Mouse (Mus musculus): Measurements from ENCODE around the gene Mobp. TPM values are rescaled to one million over a fixed set of nuclear protein-coding genes. Genes with fewer than 3 reads are reported as not detected.

The Mobp gene
- total and polyA plus RNA-seq, 3 experiments: 0.17 TPM; not detected in 2

DNA sequence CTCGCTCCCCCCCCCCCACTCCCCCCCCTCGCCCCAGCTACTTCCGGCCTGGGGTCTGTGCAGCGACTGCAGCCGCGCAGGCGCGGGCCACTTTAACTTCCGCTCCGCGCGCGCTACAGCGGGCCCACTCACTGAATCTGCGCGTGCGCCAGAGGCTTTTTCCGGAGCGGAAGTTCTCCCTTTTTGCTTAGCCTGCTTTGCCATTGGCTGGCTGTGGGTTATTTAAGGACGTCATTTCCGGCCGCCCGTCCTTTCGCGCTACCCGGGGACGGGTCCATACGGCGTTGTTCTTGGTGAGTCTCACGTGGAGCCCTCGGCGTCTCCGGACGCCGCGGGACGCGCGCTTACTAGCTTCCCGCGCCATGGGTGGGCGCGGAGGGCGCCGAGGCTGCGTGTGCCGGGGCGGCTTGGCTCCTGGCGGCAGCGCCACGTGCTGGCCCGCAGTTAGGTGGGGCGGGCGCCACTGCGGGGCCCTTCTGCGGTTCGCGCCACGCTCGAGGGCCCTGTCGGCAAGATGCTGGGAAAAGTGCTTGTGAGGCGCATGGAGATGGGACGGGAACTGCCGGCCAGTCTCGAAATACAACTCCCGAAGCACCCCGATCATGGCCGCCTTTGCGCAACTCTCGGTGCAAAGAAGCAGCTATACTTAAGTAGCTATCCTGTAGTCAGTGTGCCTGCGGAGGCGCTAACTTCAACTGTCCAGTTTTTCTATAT, 21.8 kb upstream of the Mobp start, which contains the start of gene Rpsa:
Rpsa (plus strand) TSS at position 152 of the 714 bp plus-strand sequence.
- in situ Hi-C loops (cut with MboI; ENCODE audit: low pct_ligation_motif_present, low pct_unique_long_range_greater_than_20kb, low sequenced_read_pairs): no loop called here
- TF ChIP-seq USF1 (IDR thresholded peaks at IDR 0.05; ENCODE audit: low read depth, low read length) (no peak), MXI1 (IDR thresholded peaks at IDR 0.05; ENCODE audit: low read depth, low read length) (peak; percentile 94), HCFC1 (IDR thresholded peaks at IDR 0.05; ENCODE audit: low read depth, low read length) (peak; percentile 82), POLR2AphosphoS2 (IDR thresholded peaks at IDR 0.05; ENCODE audit: low read depth, low read length) (peak; percentile 94), ZMIZ1 (IDR thresholded peaks at IDR 0.05; ENCODE audit: low read depth, low read length) (peak; percentile 87), POLR2A (IDR thresholded peaks at IDR 0.05; ENCODE audit: low read depth, low read length) (peak; percentile 98), MYC (IDR thresholded peaks at IDR 0.05; ENCODE audit: low read depth, low read length) (peak; percentile 96), NRF1 (IDR thresholded peaks at IDR 0.05; ENCODE audit: low read depth, low read length) (peak; percentile 88), NELFE (IDR thresholded peaks at IDR 0.05; ENCODE audit: low read depth, low read length) (peak; percentile 96), KAT2A (IDR thresholded peaks at IDR 0.05; ENCODE audit: insufficient replicate concordance, low read length) (peak; percentile 70; the same call in 1 of the 2 replicates), SMC3 (IDR thresholded peaks at IDR 0.05; ENCODE audit: low read depth, low read length) (no peak), TCF12 (IDR thresholded peaks at IDR 0.05; ENCODE audit: low read depth, low read length) (peak; percentile 95), SIN3A (IDR thresholded peaks at IDR 0.05; ENCODE audit: low read length) (no peak), TBP (conservative IDR thresholded peaks at IDR 0.05; ENCODE audit: low read depth, low read length) (peak; percentile 98), MAZ (IDR thresholded peaks at IDR 0.05; ENCODE audit: low read depth, low read length) (0 out of 2 replicates have a peak, but pooled peaks have one; percentile 64), UBTF (IDR thresholded peaks at IDR 0.05; ENCODE audit: low read depth, low read length) (0 out of 2 replicates have a peak, but pooled peaks have one; percentile 43), MAFK (IDR thresholded peaks at IDR 0.05; ENCODE audit: insufficient replicate concordance, low read length) (no peak), MEF2A (IDR thresholded peaks at IDR 0.05; ENCODE audit: borderline replicate concordance, low read depth, low read length) (no peak), BHLHE40 (IDR thresholded peaks at IDR 0.05; ENCODE audit: low read depth, low read length) (peak; percentile 35), ELF1 (IDR thresholded peaks at IDR 0.05; ENCODE audit: low read depth, low read length) (peak; percentile 95), MAX (IDR thresholded peaks at IDR 0.05; ENCODE audit: low read length) (peak; percentile 83), E2F4 (IDR thresholded peaks at IDR 0.05; ENCODE audit: insufficient replicate concordance, low read depth, low read length) (no peak)
- H3K4me1 ChIP-seq (ENCODE audit: control insufficient read depth in 1 of 2, insufficient read depth in 2 of 2): peaks cover 9 to 50% of the 10 kb centered on the region in 2 experiments
- peak within 1 kb of the TSS; percentile 70 for H3K27ac ChIP-seq (ENCODE audit: insufficient read depth, low read depth)
- H3K27me3 ChIP-seq (replicated peaks): no peaks in the 10 kb centered on the region
- peak within 1 kb of the TSS; percentile 98 for H3K4me2 ChIP-seq (ENCODE audit: insufficient read depth, low read depth, poor library complexity, severe bottlenecking)
- H3K9me3 ChIP-seq (replicated peaks; ENCODE audit: low read length): no peaks in the 10 kb centered on the region
- dilution Hi-C loops (cut with MboI; ENCODE audit: extremely low pct_ligation_motif_present, extremely low pct_unique_long_range_greater_than_20kb, low sequenced_read_pairs): no loop called here
- peaks cover 52 to 61% of the 10 kb centered on the region in 2 experiments for H3K36me3 ChIP-seq (replicated peaks in 1 of 2; ENCODE audit: control insufficient read depth in 1 of 2, insufficient read depth in 1 of 2, low read length in 1 of 2)
- H3K4me3 ChIP-seq (replicated peaks in 1 of 3; ENCODE audit: low read depth in 2 of 3, low read length in 2 of 3, poor library complexity in 1 of 3): peak within 1 kb of the TSS; percentile 93 to 99 (median 98)
- H3K9ac ChIP-seq (ENCODE audit: insufficient read depth, low read depth): peak within 1 kb of the TSS; percentile 99
- peaks cover 23% of the 10 kb centered on the region for H3K79me2 ChIP-seq (replicated peaks; ENCODE audit: control insufficient read depth, extremely low read depth, insufficient read depth, poor library complexity, severe bottlenecking)
- DNase-seq (ENCODE audit: extremely low read depth): peak; percentile 99

Data from CH12.LX (cell line).